Mouse (Mus musculus) small intestine, adult 2 months (tissue): ENCODE measurements around the gene Olfr69.

Experiments used
- CTCF ChIP-seq: fragments of 200-500 bp; IDR thresholded peaks from 2 replicates; pipeline ENCODE4 v1.5.1; 2012; ENCODE audit warnings: low read depth, mild to moderate bottlenecking, control low read depth, inconsistent platforms, low read length, moderate library complexity, mixed read lengths; ENCODE audit not compliant: insufficient replicate concordance, insufficient read length; ENCODE audit errors: extremely low read depth
- POLR2A ChIP-seq: fragments of 200-500 bp; IDR thresholded peaks from 2 replicates; pipeline ENCODE4 v1.6.1; 2012; ENCODE audit warnings: low read depth, mild to moderate bottlenecking, control low read depth, inconsistent platforms, low read length, moderate library complexity

GRCm38 (mm10) chr7:103791721-103792120, 20.3 kb upstream of the Olfr69 start, which contains the start of gene Olfr67:
- no peak for TF ChIP-seq POLR2A
- no peak for TF ChIP-seq CTCF
